Mouse (Mus musculus) bone marrow macrophage, adult 2 months (primary cell): ENCODE results near the gene Ypel2.

Source experiments
- CTCF ChIP-seq: IDR thresholded peaks from 2 replicates; pipeline ENCODE4 v1.5.1; 2012; ENCODE audit warnings: low read depth, mild to moderate bottlenecking, low read length, moderate library complexity
- POLR2A ChIP-seq: IDR thresholded peaks from 2 replicates; pipeline ENCODE4 v1.6.1; 2012; ENCODE audit warnings: mild to moderate bottlenecking, low read depth, low read length, borderline replicate concordance

DNA sequence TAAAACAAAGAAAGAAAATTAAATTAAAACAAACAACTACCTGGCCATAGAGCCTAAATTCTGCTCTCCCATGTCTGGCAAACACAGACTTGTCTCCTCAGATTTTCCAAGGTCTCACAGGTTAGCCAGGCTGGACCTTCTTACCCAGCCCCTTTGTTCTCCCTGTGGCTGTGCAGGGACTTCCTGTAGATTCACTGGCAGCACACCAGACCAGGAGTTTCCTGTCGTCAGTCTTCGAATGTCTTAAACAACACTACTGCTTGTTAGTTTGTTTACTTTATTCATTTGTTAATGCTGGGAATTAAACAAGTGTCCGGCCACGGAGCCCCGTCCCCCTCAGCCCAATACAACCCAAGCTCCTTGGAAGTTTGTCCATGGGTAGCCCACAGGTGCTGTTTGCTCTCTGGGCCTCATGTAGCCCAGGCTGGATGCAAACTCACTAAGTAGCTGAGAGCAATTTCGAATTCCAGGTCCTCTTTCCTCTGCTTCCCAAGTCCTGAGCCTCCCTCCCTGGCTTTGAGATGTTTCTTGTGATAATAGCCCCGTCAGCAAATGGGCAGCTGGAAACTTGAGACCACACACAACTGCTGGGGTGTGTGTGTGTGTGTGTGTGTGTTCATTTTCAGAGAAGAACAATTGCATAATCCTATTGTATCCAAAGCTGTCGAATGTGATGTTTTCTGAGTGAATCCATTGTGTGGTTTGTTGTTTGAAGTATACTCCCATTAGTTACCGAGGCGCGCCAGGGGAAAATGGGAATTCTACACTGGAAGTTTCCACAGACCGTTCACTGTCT lies 11.7 kb upstream of the Ypel2 start:
- no peak for TF ChIP-seq POLR2A
- TF ChIP-seq CTCF: no peak
